Mouse (Mus musculus) brain, adult 2 months (tissue): Measurements from ENCODE around the gene Sepsecs.
"Not testable (repeated sequence)": the region's sequence is repeated elsewhere in the genome, so short reads cannot be mapped to it uniquely, and the experiment has no call there.

ENCODE experiments used
- DNase-seq: peaks from one replicate; pipeline ENCODE4 v3.0.0; 2011; ENCODE audit warnings: low read depth, low spot score

Gene Sepsecs

GRCm38 (mm10) chr5:52669426-52670191, at the start of gene Sepsecs:
Gene Sepsecs, minus strand, starts transcription at chr5:52669708.
- DNase-seq = peak; percentile 97

GRCm38 (mm10) chr5:52716742-52717448, 47.4 kb upstream of the Sepsecs start:
- no peak for DNase-seq

- DNase-seq = no peak
Measured at GRCm38 (mm10) chr5:52712704-52713103, 43.2 kb upstream of the Sepsecs start.

GRCm38 (mm10) chr5:52704562-52704961, 35.1 kb upstream of the Sepsecs start:
- DNase-seq = no peak

- DNase-seq = not testable (repeated sequence)
Measured at GRCm38 (mm10) chr5:52697882-52698440, 28.5 kb upstream of the Sepsecs start.

- no peak for DNase-seq
Measured at GRCm38 (mm10) chr5:52697291-52697690, 27.8 kb upstream of the Sepsecs start.

- peak; percentile 2 for DNase-seq
Measured at GRCm38 (mm10) chr5:52687741-52688455, 18.4 kb upstream of the Sepsecs start.

- no peak for DNase-seq
Measured at GRCm38 (mm10) chr5:52681111-52681510, 11.6 kb upstream of the Sepsecs start.

GRCm38 (mm10) chr5:52680191-52680590, 10.7 kb upstream of the Sepsecs start:
- no peak for DNase-seq

- no peak for DNase-seq
Measured at GRCm38 (mm10) chr5:52678498-52679070, 9.1 kb upstream of the Sepsecs start.

- no peak for DNase-seq
Measured at GRCm38 (mm10) chr5:52677126-52677525, 7.6 kb upstream of the Sepsecs start.

GRCm38 (mm10) chr5:52674384-52675069, 5.0 kb upstream of the Sepsecs start:
- DNase-seq = no peak

- no peak for DNase-seq
Measured at GRCm38 (mm10) chr5:52673341-52673740, 3.8 kb upstream of the Sepsecs start.

GRCm38 (mm10) chr5:52670745-52671144, 1.2 kb upstream of the Sepsecs start:
- DNase-seq = no peak

- no peak for DNase-seq
Measured at GRCm38 (mm10) chr5:52666766-52667165, 2.7 kb downstream of the Sepsecs start.

- peak; percentile 59 for DNase-seq
Measured at GRCm38 (mm10) chr5:52657957-52658356, 11.6 kb downstream of the Sepsecs start.

GRCm38 (mm10) chr5:52657336-52657735, 12.2 kb downstream of the Sepsecs start:
- DNase-seq = no peak

- DNase-seq = peak; percentile 47
Measured at GRCm38 (mm10) chr5:52655992-52656391, 13.5 kb downstream of the Sepsecs start.

- DNase-seq = no peak
Measured at GRCm38 (mm10) chr5:52654961-52655360, 14.5 kb downstream of the Sepsecs start.

GRCm38 (mm10) chr5:52652606-52653005, 16.9 kb downstream of the Sepsecs start:
- no peak for DNase-seq

- DNase-seq = peak; percentile 60
Measured at GRCm38 (mm10) chr5:52652086-52652485, 17.4 kb downstream of the Sepsecs start.
